Mouse (Mus musculus) erythroblast, adult 5-6 weeks (primary cell): ENCODE results near the gene Gm28539. TPM values are rescaled to one million over a fixed set of nuclear protein-coding genes. Genes with fewer than 3 reads are reported as not detected.
"Not testable (repeated sequence)": the region's sequence is repeated elsewhere in the genome, so short reads cannot be mapped to it uniquely, and the experiment has no call there.

Experiments used
- ATAC-seq: replicated peaks from 2 replicates; pipeline ENCODE4 v1.8.0; 2016; ENCODE audit warnings: moderate number of reproducible peaks, mild to moderate bottlenecking, moderate TSS enrichment, inconsistent platforms; ENCODE audit not compliant: poor library complexity, low FRiP score, severe bottlenecking
- total RNA-seq, 2 experiments: library from RNA; stranded (forward) in 1 of 2; stranded (reverse) in 1 of 2; fragments of 150-400 nt in 1 of 2; fragments of 200-764, 138-1000 nt in 1 of 2; gene quantifications; 2 replicates each; pipeline versions ENCODE4 v1.2.3 to v1.2.4; 2015 to 2017; ENCODE audit warnings: low replicate concordance in 2 of 2

Gene Gm28539
- total RNA-seq, 2 experiments from 2014 or later: 2.9 TPM; not detected in 1

GRCm38 (mm10) chr16:18948941-18949340 is 112.6 kb downstream of the Gm28539 start:
- no peak for ATAC-seq

GRCm38 (mm10) chr16:18950351-18950750 is 114.0 kb downstream of the Gm28539 start:
- no peak for ATAC-seq

GRCm38 (mm10) chr16:18952813-18953212 is 116.4 kb downstream of the Gm28539 start:
- ATAC-seq: no peak

GRCm38 (mm10) chr16:18955070-18955469 is 118.7 kb downstream of the Gm28539 start:
- ATAC-seq: no peak

- no peak for ATAC-seq
Observed at GRCm38 (mm10) chr16:18963486-18963885, 127.1 kb downstream of the Gm28539 start.

GRCm38 (mm10) chr16:18969420-18970128 is 133.2 kb downstream of the Gm28539 start:
- ATAC-seq: no peak

GRCm38 (mm10) chr16:18970837-18971236 is 134.5 kb downstream of the Gm28539 start:
- ATAC-seq: no peak

- not testable (repeated sequence) for ATAC-seq
Observed at GRCm38 (mm10) chr16:18975665-18976064, 139.3 kb downstream of the Gm28539 start.

GRCm38 (mm10) chr16:18976315-18976714 is 139.9 kb downstream of the Gm28539 start:
- ATAC-seq: no peak

- no peak for ATAC-seq
Observed at GRCm38 (mm10) chr16:18986381-18986780, 150.0 kb downstream of the Gm28539 start.

GRCm38 (mm10) chr16:18986860-18987259 is 150.5 kb downstream of the Gm28539 start:
- no peak for ATAC-seq

- peak; percentile 60 for ATAC-seq
Observed at GRCm38 (mm10) chr16:19002610-19003389, 166.4 kb downstream of the Gm28539 start.

- ATAC-seq: no peak
Observed at GRCm38 (mm10) chr16:19003757-19004156, 167.4 kb downstream of the Gm28539 start.

- no peak for ATAC-seq
Observed at GRCm38 (mm10) chr16:19005298-19005697, 168.9 kb downstream of the Gm28539 start.

Other genes with a start within 250 kb of the Gm28539 start
- not detected in 2 replicates for gene Tbx1, start 245.9 kb upstream of the Gm28539 start, total RNA-seq (2015; ENCODE audit: low replicate concordance)
- gene Tbx1, start 245.9 kb upstream of the Gm28539 start, total RNA-seq (2017; ENCODE audit: low replicate concordance): not detected in 2 replicates
- gene Gp1bb, start 214.2 kb upstream of the Gm28539 start, total RNA-seq (2015; ENCODE audit: low replicate concordance): 3.7 TPM in 1 of 2 replicates, not detected in the other
- gene Gp1bb, start 214.2 kb upstream of the Gm28539 start, total RNA-seq (2017; ENCODE audit: low replicate concordance): 0.56 and 0.94 TPM in 2 replicates
- not detected in 2 replicates for gene Gm49601, start 210.2 kb upstream of the Gm28539 start, total RNA-seq (2015; ENCODE audit: low replicate concordance)
- 0.85 TPM in 1 of 2 replicates, not detected in the other for gene Gm49601, start 210.2 kb upstream of the Gm28539 start, total RNA-seq (2017; ENCODE audit: low replicate concordance)
- 13.4 and 19.4 TPM in 2 replicates for gene Sept5, start 206.6 kb upstream of the Gm28539 start, total RNA-seq (2015; ENCODE audit: low replicate concordance)
- gene Sept5, start 206.6 kb upstream of the Gm28539 start, total RNA-seq (2017; ENCODE audit: low replicate concordance): 11.7 and 15.2 TPM in 2 replicates
- gene Cldn5, start 59.7 kb upstream of the Gm28539 start, total RNA-seq (2015; ENCODE audit: low replicate concordance): not detected in 2 replicates
- not detected in 2 replicates for gene Cldn5, start 59.7 kb upstream of the Gm28539 start, total RNA-seq (2017; ENCODE audit: low replicate concordance)
- 26.1 and 27.3 TPM in 2 replicates for gene Ufd1, start 24.8 kb upstream of the Gm28539 start, total RNA-seq (2015; ENCODE audit: low replicate concordance)
- 32.5 and 54.9 TPM in 2 replicates for gene Ufd1, start 24.8 kb upstream of the Gm28539 start, total RNA-seq (2017; ENCODE audit: low replicate concordance)
- gene Cdc45, start 24.6 kb upstream of the Gm28539 start, total RNA-seq (2015; ENCODE audit: low replicate concordance): 21.7 and 23.6 TPM in 2 replicates
- 28.5 and 33.2 TPM in 2 replicates for gene Cdc45, start 24.6 kb upstream of the Gm28539 start, total RNA-seq (2017; ENCODE audit: low replicate concordance)
- 12.7 and 14.0 TPM in 2 replicates for gene 2510002D24Rik, start within 50 bp of the Gm28539 start, total RNA-seq (2015; ENCODE audit: low replicate concordance)
- 6.3 and 10.9 TPM in 2 replicates for gene 2510002D24Rik, start within 50 bp of the Gm28539 start, total RNA-seq (2017; ENCODE audit: low replicate concordance)
- 5.4 and 39.7 TPM in 2 replicates for gene Mrpl40, start 40.3 kb downstream of the Gm28539 start, total RNA-seq (2015; ENCODE audit: low replicate concordance)
- 25.6 and 26.8 TPM in 2 replicates for gene Mrpl40, start 40.3 kb downstream of the Gm28539 start, total RNA-seq (2017; ENCODE audit: low replicate concordance)
- gene Hira, start 40.5 kb downstream of the Gm28539 start, total RNA-seq (2015; ENCODE audit: low replicate concordance): 19.2 and 20.4 TPM in 2 replicates
- 13.9 and 24.5 TPM in 2 replicates for gene Hira, start 40.5 kb downstream of the Gm28539 start, total RNA-seq (2017; ENCODE audit: low replicate concordance)